Mouse (Mus musculus) left cerebral cortex, adult 2 months (tissue): ENCODE measurements around the gene Tnfrsf19. TPM values are rescaled to one million over a fixed set of nuclear protein-coding genes. Genes with fewer than 3 reads are reported as not detected.

Experiments used
- DNase-seq, 2 experiments: peaks; one replicate each; pipeline ENCODE4 v3.0.0; 2021 to 2022; ENCODE audit warnings: low spot score in 2 of 2, mixed read lengths in 1 of 2; ENCODE audit errors: extremely low spot score in 1 of 2
- H3K27ac ChIP-seq: fragments of 200-600 bp; 2 replicates; pipeline ENCODE4 v1.8.1; 2022
- H3K4me3 ChIP-seq: fragments of 200-600 bp; 2 replicates; pipeline ENCODE4 v1.8.1; 2022
- CTCF ChIP-seq: fragments of 200-600 bp; IDR thresholded peaks from 2 replicates; pipeline ENCODE4 v1.8.1; 2022; ENCODE audit warnings: antibody characterized with exemption, mild to moderate bottlenecking, moderate library complexity
- intact Hi-C: fragments of 180-260 bp; cut with DNase I; formaldehyde crosslinking; loops from one replicate; pipeline ENCODE4 v1.15.1; 2025
- total RNA-seq, 2 experiments: library from RNA; stranded (reverse); gene quantifications; 2 replicates each; pipeline ENCODE4 v1.2.3; 2021

The Tnfrsf19 gene
- total RNA-seq, 2 experiments from 2014 or later: 49.5 to 51.9 TPM

GRCm38 (mm10) chr14:60937481-60938039 is 108.7 kb downstream of the Tnfrsf19 start:
- H3K4me3 ChIP-seq: no peak overlapping the region

DNA sequence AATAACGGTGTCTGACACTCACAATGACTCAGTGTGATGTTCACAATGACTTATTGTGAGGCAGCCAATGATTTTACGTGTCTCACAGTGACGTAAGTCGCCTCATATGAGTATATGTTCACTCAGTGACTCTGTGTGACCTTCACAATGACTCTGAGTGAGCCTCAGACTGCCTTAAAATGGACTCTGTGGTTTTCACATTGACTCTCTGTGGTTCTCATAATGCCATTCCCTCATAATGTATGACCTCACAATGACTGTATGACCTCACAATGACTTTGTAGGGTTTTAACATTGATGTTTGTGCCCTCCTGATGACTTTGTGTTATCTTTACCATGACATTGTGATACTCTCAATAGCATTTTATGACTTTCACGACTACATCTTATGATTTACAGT is 110.6 kb downstream of the Tnfrsf19 start:
- intact Hi-C loops: no loop called here
- no peak overlapping the region for H3K27ac ChIP-seq
- no peak overlapping the region for H3K4me3 ChIP-seq
- no peak for TF ChIP-seq CTCF
- DNase-seq: no peak

More at GRCm38 (mm10) chr14:60937481-60938039, 108.7 kb downstream of the Tnfrsf19 start:
- no peak overlapping the region for H3K27ac ChIP-seq
- intact Hi-C loops: no loop called here
- no peak for TF ChIP-seq CTCF
- DNase-seq: no peak

DNA sequence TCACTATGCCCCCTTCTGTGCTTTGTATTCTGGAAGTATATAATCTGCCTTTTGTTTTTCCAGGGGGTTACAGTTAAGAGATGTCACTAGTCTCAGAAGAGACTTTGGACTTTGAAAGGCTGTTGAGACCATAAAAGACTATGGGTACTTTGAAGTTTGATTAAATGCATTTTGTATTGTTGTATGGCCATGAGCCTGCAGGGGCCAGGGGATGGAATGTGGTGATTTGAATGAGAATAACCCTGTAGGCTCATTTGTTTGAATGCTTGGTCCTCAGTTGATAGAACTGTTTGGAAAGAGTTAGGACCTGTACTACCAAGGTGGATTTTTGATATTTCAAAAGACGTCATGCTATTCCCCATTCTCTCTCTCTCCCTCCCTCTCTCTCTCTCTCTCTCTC is 120.3 kb downstream of the Tnfrsf19 start:
- Histone ChIP-seq H3K4me3 (no peak overlapping the region), H3K27ac (no peak overlapping the region)
- DNase-seq: no peak
- intact Hi-C loops: no loop called here
- TF ChIP-seq CTCF: no peak

GRCm38 (mm10) chr14:60916661-60917060 is 129.6 kb downstream of the Tnfrsf19 start:
- TF ChIP-seq CTCF: no peak
- Histone ChIP-seq H3K4me3 (no peak overlapping the region), H3K27ac (no peak overlapping the region)
- intact Hi-C loops: no loop called here
- DNase-seq: no peak

Other genes with a start within 250 kb of the Tnfrsf19 start
- 10 to 100 TPM; 63.0 to 63.8 TPM for gene Sacs, start 92.0 kb upstream of the Tnfrsf19 start, total RNA-seq
- gene Sgcg, start 212.0 kb upstream of the Tnfrsf19 start, total RNA-seq: under 1 TPM in 1 of 2 experiments, not detected in 1; 0.14 TPM